Mouse (Mus musculus) embryonic facial prominence, embryonic 11.5 days (tissue): ENCODE measurements around the gene Sv2c. TPM values are rescaled to one million over a fixed set of nuclear protein-coding genes. Genes with fewer than 3 reads are reported as not detected.
A peak's percentile ranks its signal among the peaks of the same experiment; 100 is the strongest.

Experiments
- ATAC-seq: fragments of 200-750 bp; cut with Nextera tagmentation; replicated peaks from 2 replicates; pipeline ENCODE4 v1.8.0; 2017; ENCODE audit warnings: low read depth; ENCODE audit not compliant: insufficient number of reproducible peaks, low FRiP score, low TSS enrichment
- DNase-seq: peaks from one replicate; pipeline ENCODE4 v3.0.0-alpha.2; 2015; ENCODE audit warnings: low spot score
- H3K27ac ChIP-seq: fragments of 300-500 bp; sonication (generic); replicated peaks from 2 replicates; pipeline ENCODE4 v1.5.1; 2014; ENCODE audit warnings: mild to moderate bottlenecking, low read depth, low read length, control low read depth
- H3K27me3 ChIP-seq: fragments of 300-500 bp; sonication (generic); 2 replicates; pipeline ENCODE4 v1.6.1; 2014; ENCODE audit warnings: mild to moderate bottlenecking, low read length, moderate library complexity, mixed read lengths; ENCODE audit not compliant: control insufficient read depth, insufficient read depth
- H3K36me3 ChIP-seq: fragments of 300-500 bp; sonication (generic); replicated peaks from 2 replicates; pipeline ENCODE4 v1.6.1; 2014; ENCODE audit warnings: low read depth, mild to moderate bottlenecking, low read length, moderate library complexity, mixed read lengths; ENCODE audit not compliant: control insufficient read depth, insufficient read depth
- H3K4me1 ChIP-seq: fragments of 300-500 bp; sonication (generic); 2 replicates; pipeline ENCODE4 v1.6.1; 2014; ENCODE audit warnings: low read length, mixed read lengths; ENCODE audit not compliant: control insufficient read depth, insufficient read depth
- H3K4me2 ChIP-seq: fragments of 300-500 bp; sonication (generic); 2 replicates; pipeline ENCODE4 v1.6.1; 2014; ENCODE audit warnings: low read depth, mild to moderate bottlenecking, control low read depth, low read length, moderate library complexity
- H3K4me3 ChIP-seq: fragments of 300-500 bp; sonication (generic); 2 replicates; pipeline ENCODE4 v1.5.1; 2014; ENCODE audit warnings: low read depth, low read length, control low read depth
- H3K9ac ChIP-seq: fragments of 300-500 bp; sonication (generic); replicated peaks from 2 replicates; pipeline ENCODE4 v1.6.1; 2014; ENCODE audit warnings: mild to moderate bottlenecking, control low read depth, low read length
- H3K9me3 ChIP-seq: fragments of 300-500 bp; sonication (generic); replicated peaks from 2 replicates; pipeline ENCODE4 v1.6.1; 2016; ENCODE audit warnings: mild to moderate bottlenecking, low read length, inconsistent platforms, mixed read lengths; ENCODE audit not compliant: control insufficient read depth
- WGBS: fragments of 180-500 bp; shearing (Covaris S2); extraction: QIAGEN DNeasy Blood & Tissue Kit; methylation state at CpG from one replicate; pipeline ENCODE4 v1.1.7; 2014; 5-methylcytosine and 5-hydroxymethylcytosine counted together
- polyA plus RNA-seq: library from polyadenylated mRNA; unstranded; fragments of >200 nt; fragmentation: Nextera tagmentation; extraction: Ambion mirVana; gene quantifications from 2 replicates; pipeline ENCODE4 v1.2.1, GENCODE M21; 2014

Sv2c gene
- polyA plus RNA-seq, 1 experiment from 2014 or later = 1.7 TPM

- WGBS = 77% methylated on average over 10 of the region's 10 CpGs
- H3K36me3 ChIP-seq = no peaks in the 10 kb centered on the region
- no peak for ATAC-seq
Measured at GRCm38 (mm10) chr13:95957134-95957533, 175.2 kb downstream of the Sv2c start.

GRCm38 (mm10) chr13:95956327-95956781 is 176.0 kb downstream of the Sv2c start:
- no peak overlapping the region for H3K4me3 ChIP-seq
- H3K27ac ChIP-seq = no peak overlapping the region
- no peaks in the 10 kb centered on the region for H3K27me3 ChIP-seq
- H3K4me2 ChIP-seq = no peak overlapping the region
- H3K9ac ChIP-seq = no peak overlapping the region
- DNase-seq (no peak), ATAC-seq (no peak)
- no peaks in the 10 kb centered on the region for H3K36me3 ChIP-seq
- 88% methylated on average over 2 of the region's 2 CpGs for WGBS
- no peaks in the 10 kb centered on the region for H3K9me3 ChIP-seq
- H3K4me1 ChIP-seq = peaks cover 3% of the 10 kb centered on the region

More at GRCm38 (mm10) chr13:95957134-95957533, 175.2 kb downstream of the Sv2c start:
- DNase-seq = no peak
- Histone ChIP-seq H3K27me3 (no peaks in the 10 kb centered on the region), H3K4me1 (peaks cover 3% of the 10 kb centered on the region), H3K4me3 (no peak overlapping the region), H3K4me2 (no peak overlapping the region), H3K9me3 (no peaks in the 10 kb centered on the region), H3K27ac (no peak overlapping the region), H3K9ac (no peak overlapping the region)

- H3K9ac ChIP-seq = no peak overlapping the region
- WGBS = 83% methylated on average over 5 of the region's 5 CpGs
Measured at GRCm38 (mm10) chr13:95955204-95955603, 177.2 kb downstream of the Sv2c start.

GRCm38 (mm10) chr13:95953636-95954035 is 178.7 kb downstream of the Sv2c start:
- 79% methylated on average over 4 of the region's 4 CpGs for WGBS
- Histone ChIP-seq H3K36me3 (no peaks in the 10 kb centered on the region), H3K27ac (no peak overlapping the region), H3K9ac (no peak overlapping the region), H3K4me1 (no peaks in the 10 kb centered on the region), H3K27me3 (no peaks in the 10 kb centered on the region), H3K4me2 (no peak overlapping the region), H3K9me3 (no peaks in the 10 kb centered on the region), H3K4me3 (no peak overlapping the region)
- no peak for ATAC-seq
- no peak for DNase-seq

More at GRCm38 (mm10) chr13:95955204-95955603, 177.2 kb downstream of the Sv2c start:
- H3K9me3 ChIP-seq = no peaks in the 10 kb centered on the region
- H3K4me3 ChIP-seq = no peak overlapping the region
- ATAC-seq = no peak
- no peak overlapping the region for H3K27ac ChIP-seq
- no peaks in the 10 kb centered on the region for H3K36me3 ChIP-seq
- DNase-seq = no peak
- H3K4me2 ChIP-seq = no peak overlapping the region
- H3K27me3 ChIP-seq = no peaks in the 10 kb centered on the region
- H3K4me1 ChIP-seq = peaks cover 3% of the 10 kb centered on the region

- WGBS = 85% methylated on average over 4 of the region's 4 CpGs
- no peak for ATAC-seq
- Histone ChIP-seq H3K27me3 (no peaks in the 10 kb centered on the region), H3K4me3 (no peak overlapping the region), H3K9me3 (no peaks in the 10 kb centered on the region), H3K27ac (no peak overlapping the region), H3K9ac (no peak overlapping the region), H3K4me1 (no peaks in the 10 kb centered on the region), H3K36me3 (no peaks in the 10 kb centered on the region), H3K4me2 (no peak overlapping the region)
- no peak for DNase-seq
Measured at GRCm38 (mm10) chr13:95952263-95952662, 180.1 kb downstream of the Sv2c start.

GRCm38 (mm10) chr13:95951098-95951894 is 181.1 kb downstream of the Sv2c start:
- peak; percentile 62; the same call in 1 of the 2 replicates for ATAC-seq
- Histone ChIP-seq H3K27me3 (no peaks in the 10 kb centered on the region), H3K36me3 (no peaks in the 10 kb centered on the region), H3K9me3 (no peaks in the 10 kb centered on the region), H3K4me1 (no peaks in the 10 kb centered on the region), H3K4me3 (no peak overlapping the region), H3K4me2 (no peak overlapping the region), H3K27ac (no peak overlapping the region), H3K9ac (no peak overlapping the region)
- WGBS = 58% methylated on average over 7 of the region's 7 CpGs
- peak; percentile 54 for DNase-seq

- 83% methylated on average over 11 of the region's 11 CpGs for WGBS
- H3K4me1 ChIP-seq = no peaks in the 10 kb centered on the region
- no peak overlapping the region for H3K9ac ChIP-seq
- H3K27ac ChIP-seq = no peak overlapping the region
- no peak overlapping the region for H3K4me2 ChIP-seq
- DNase-seq = no peak
- no peaks in the 10 kb centered on the region for H3K9me3 ChIP-seq
- ATAC-seq = no peak
- H3K27me3 ChIP-seq = no peaks in the 10 kb centered on the region
- H3K36me3 ChIP-seq = no peaks in the 10 kb centered on the region
- H3K4me3 ChIP-seq = no peak overlapping the region
Measured at GRCm38 (mm10) chr13:95950434-95951091, 181.8 kb downstream of the Sv2c start.

- no peak for ATAC-seq
- WGBS = 73% methylated on average over 4 of the region's 4 CpGs
- no peaks in the 10 kb centered on the region for H3K9me3 ChIP-seq
- H3K36me3 ChIP-seq = no peaks in the 10 kb centered on the region
- no peak overlapping the region for H3K4me2 ChIP-seq
- no peak overlapping the region for H3K27ac ChIP-seq
- H3K4me1 ChIP-seq = no peaks in the 10 kb centered on the region
- no peak for DNase-seq
- no peak overlapping the region for H3K4me3 ChIP-seq
- no peak overlapping the region for H3K9ac ChIP-seq
- H3K27me3 ChIP-seq = no peaks in the 10 kb centered on the region
Measured at GRCm38 (mm10) chr13:95949356-95949755, 183.0 kb downstream of the Sv2c start.
